Mouse (Mus musculus) brain, embryonic 18.5 days (tissue): Measurements from ENCODE around the gene Prkce.

Experiments used
- DNase-seq: peaks from one replicate; pipeline ENCODE4 v3.0.0-alpha.2; 2012; ENCODE audit warnings: low read depth, low spot score

Gene Prkce

DNA sequence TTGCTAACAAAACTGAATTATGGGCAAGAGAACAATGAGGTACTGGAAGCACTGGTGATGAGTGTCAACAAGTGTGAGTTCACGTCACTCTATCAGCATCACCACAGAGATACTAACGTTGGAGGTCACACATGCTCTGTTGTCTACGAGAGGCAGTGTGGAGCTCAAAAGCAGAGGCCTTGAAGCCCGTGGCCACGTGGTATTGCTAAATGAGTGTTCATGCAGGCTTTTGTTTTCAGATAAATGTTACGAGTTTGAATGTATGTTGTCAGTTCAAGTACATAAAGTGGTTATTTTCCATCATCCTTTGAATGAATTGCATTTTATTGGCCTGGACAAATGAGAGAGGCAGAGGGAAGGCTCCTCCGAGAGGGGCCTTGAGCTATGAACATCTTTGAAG lies 276.3 kb downstream of the Prkce start:
- DNase-seq, result no peak

DNA sequence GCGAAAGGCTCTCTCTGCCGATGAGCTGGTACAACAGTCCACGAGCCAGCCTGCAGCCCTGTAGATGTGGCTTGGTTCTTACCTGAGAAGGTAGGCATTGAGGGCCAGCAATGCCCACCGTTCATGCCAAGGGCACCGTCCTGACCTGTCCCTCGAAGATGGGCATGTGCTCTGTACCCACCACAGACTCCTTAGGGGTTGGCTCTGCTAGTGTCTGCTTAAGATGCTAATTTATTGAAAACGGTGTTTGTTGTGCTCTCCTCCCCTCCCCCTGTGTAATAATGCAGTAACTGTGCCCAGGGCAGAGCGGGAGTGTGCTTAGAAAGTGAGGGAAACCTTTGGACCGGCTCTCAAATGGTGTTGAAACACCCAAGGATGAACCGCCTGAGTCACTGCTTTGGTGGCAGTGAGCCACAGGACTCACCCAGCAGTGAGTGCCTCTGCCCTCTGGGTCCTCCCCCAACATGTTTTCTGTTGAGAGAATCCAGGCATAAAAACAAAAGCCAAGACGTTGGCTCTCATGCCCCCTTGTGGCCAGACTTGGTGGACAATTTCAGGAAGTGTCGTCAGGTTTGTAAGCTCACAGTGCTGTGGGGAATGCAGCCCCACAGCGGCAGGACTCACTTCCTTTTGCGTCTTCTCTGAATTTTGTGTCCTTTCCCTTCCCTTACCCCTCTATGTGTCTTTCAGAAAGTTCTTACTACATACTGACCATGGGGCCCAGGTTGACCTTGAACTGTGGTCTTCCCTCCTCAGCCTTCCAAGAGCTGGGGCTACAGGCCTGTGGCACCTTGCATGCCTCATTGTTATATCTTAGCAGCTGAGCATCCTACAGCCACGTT lies 277.2 kb downstream of the Prkce start:
- DNase-seq, result peak; percentile 70

DNA sequence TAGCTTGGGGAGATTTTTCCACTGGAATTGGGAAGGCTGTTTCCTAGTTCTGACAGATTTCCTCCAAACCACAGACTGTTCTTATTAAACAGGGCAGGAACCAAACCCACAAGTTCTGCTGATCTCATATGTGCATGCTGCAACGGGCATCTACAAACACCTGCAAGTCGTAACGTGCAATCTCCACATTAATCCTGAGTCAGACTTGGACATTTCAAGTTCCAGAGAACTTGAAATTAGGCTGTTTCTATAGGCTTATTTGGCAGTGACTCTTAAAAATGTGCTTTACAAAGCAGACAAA lies 277.8 kb downstream of the Prkce start:
- no peak for DNase-seq

DNA sequence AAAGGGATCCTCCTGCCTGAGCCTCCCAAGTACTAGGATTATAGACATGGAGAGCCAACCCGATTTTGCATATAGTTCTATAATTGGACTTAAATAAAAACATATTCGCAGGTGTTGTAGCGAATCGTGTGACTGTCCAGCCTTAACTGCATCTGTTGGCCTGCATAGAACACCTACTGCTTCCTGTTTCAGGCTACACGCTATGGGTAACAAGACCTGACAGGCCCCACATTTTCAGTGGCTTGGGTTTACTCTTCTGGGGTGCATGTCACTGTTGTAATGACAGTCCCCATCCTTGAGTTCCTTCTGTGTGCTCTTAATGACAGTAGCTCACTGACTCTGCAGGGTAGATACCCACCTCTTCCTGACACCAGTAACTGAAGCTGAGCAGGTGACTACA lies 278.3 kb downstream of the Prkce start:
- no peak for DNase-seq

DNA sequence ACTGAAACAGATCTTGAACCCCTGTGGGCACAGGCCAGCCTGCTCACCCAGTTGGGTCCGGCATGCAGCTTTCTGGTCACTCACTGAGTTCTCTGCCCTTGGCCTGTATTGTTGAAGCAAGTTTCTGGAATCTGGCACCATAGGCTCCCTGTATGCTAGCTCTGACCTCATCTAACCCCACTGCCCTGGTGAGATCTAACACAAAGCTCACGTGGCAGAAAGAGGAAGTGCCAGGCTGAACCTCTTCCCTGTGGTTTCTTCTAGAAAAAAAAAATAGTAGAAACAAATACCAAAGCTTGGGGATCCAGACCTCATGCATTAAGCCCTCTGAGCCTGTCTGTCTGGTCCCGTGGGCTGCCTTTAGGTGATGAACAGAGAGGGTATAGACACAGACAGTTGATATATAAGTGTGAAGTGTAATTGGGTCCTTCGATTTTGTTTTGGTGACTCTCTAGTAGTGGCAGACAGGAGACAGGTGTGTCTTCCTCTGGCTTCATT lies 279.6 kb downstream of the Prkce start:
- no peak for DNase-seq

DNA sequence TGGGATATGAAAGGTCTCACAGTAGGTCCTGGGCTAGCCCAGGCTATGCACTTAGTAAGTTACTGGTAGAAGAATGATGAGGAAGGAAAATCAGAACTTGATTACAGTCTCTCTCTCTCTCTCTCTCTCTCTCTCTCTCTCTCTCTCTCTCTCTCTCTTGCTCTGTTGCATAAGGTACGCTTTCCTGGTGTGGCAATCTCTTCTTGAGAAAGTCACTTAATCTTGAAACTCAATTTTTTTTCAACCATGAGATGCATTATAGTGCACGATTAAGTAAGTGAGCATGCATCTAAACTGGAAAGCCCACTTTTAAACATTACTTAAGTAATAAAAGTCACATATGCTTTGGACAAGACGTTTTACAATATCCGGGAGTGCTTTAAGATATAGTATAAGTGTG lies 285.3 kb downstream of the Prkce start:
- DNase-seq, result no peak

DNA sequence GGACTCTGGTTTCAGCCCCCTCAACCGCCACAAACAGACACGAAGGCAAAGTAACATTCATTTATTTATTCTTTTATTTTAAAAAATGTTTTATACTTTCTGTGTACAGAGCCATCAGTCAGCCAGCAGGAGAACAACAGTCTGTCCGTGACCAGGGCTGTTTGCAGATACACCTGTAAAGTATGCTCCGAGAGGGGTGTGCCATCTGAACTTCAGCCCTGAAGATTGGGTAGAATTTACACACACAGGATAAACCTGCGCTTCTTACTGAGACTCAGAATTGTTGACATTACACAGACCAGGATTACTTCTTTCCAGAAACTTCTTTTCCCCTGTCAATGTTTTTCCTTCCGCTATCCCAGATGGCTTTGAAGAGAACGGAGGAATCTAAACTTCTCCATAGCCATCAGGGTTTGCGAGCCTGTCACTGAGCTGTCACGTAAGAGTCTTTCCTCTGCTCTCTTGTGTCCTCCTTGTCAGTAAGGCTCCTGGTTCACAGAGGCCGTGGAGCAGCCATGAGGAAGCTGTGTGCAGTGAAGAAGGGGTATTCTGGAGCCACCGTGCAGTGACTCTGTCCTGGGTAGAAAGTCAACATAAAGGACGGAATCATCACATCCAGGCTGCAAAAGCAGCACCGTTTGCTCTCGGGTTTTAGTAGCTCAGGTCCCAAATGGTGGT lies 286.2 kb downstream of the Prkce start:
- no peak for DNase-seq

DNA sequence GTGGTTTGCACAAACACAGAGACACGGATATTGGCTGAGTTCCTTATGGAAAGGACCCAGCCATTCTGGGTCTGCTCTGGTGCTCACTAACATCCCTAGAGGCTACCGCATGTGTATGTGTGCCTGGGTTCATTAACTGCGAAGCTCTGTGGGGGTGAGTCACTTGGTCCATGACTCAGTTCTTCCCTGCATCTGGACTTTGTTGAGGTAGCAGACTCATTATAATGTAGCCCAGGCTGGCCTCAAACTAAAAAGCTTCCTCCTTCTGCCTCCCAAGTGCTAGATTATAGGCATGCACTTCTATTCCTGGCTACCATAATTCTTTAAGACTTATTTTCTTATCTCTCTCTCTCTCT lies 286.7 kb downstream of the Prkce start:
- DNase-seq, result no peak

DNA sequence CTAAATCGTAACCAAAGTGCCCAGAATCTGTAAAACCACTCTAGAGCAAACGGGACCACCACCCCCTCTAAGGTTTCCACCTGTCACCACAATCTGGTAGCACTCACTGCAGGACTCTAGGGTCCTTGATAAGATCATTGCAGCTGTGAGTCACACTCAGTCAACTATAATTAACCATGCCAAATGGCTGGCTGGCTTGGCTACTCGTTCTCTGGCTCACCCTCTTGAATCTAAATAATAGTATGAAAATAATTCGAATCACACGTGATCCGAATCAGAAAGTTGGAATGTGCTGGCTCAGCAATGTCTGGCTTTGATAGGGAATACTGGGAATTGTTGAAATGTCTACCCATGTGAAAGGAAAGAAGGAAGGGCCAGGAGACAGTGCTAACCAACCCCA lies 288.9 kb downstream of the Prkce start:
- DNase-seq, result no peak

DNA sequence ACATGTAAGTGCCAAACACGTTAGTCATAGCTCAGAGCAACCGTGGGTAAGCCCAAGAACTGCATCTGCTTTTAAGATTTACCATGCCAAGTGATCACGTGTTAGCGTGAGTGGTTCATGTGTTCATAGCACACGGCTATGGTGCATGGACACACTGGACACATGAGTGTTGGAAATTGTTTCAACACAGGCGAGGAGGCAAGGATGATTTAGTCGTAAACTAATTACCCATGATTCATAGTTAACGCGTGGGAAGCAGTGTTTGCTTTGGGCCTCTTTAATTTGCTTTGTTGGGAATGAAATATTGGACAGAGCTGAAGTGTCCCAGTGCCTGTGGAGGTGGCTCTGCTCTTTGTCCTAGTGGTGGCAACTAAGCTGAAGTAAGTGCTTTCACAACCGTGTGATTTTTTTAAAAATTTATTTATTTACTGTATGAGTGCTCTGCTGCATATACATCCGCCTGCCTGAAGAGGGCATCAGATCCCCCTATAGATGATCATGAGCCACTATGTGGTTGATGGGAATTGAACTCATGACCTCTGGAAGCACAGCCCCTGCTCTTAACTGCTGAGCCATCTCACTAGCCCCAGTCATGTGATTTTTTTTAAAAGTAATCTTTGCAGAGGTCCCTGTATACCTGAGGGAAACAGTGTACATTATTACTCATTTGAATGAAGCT lies 290.9 kb downstream of the Prkce start:
- no peak for DNase-seq

DNA sequence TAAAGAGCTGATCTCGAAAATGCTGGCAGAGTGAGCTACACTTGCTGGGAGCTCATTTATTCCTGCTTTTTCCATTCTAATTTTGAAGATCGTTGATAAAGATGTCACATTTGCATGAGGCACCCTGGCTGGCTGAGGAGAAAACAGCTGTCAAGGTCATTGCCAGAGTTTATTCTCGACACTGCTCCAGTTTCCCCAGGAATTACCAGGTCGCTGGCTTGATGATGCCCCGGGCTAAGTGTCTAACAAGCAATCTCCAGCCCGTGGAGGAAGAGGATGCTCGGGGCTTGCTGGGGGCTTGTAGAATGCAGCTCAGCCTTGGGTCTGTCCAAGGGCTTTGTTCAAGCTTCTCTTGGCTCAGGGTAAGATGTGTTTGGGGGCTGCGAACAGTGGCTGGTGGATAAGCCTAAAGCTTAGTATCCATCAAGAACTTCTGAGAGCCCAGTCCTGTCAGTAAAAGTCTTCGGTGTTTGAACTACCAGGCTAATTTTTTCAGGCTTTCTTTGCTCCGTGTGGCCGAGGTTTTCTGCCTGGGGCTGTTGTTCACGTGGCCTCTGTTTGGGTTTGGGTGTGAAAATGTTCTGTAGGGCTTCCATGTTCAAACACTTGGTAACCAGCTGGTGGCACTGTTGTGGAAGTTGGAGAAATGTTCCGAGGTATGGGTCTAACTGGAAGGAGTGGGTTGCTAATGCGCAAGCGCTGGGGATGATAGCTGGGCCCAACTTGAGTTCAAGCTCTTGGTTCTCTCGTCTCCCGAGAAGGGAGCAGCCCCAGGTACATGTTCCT lies 293.3 kb downstream of the Prkce start:
- no peak for DNase-seq

DNA sequence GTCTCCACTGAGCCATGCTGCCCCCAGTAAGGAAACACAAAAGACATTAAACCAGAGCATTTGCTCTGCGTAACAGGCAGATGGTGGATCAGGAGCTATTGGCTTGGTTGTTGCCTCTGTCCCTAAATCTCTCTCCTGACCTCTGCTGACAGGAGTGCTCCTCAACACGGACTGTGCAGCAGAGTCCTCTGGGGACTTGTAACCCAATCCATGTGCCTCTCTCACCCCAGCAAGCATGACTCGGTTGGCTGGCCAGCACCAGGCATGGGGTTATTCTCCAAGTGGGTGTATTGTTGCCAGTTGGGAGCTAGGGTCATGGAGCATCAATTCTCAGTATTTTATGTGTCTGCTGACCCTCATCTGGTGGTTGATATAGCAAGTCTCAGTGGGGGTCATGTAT lies 295.8 kb downstream of the Prkce start:
- DNase-seq, result no peak

DNA sequence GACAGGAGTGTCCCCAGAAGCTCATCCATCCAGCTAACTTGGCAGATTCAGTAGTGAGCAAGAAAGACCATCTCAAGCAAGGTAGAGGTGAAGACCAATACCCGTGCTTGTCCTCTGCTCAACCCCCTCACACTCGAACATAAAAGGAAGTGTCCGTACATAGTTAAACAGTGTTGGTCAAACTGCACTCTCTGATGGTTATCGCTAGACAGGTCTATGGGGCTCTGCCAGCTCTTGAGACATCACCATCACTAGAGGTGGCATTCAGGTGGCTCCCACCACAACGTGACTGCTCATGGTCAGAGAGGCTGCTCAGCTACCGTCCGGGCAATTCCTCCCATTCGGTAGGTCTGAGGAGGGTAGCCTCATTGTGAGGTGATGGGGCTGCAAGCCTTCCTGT lies 296.6 kb downstream of the Prkce start:
- DNase-seq, result no peak

DNA sequence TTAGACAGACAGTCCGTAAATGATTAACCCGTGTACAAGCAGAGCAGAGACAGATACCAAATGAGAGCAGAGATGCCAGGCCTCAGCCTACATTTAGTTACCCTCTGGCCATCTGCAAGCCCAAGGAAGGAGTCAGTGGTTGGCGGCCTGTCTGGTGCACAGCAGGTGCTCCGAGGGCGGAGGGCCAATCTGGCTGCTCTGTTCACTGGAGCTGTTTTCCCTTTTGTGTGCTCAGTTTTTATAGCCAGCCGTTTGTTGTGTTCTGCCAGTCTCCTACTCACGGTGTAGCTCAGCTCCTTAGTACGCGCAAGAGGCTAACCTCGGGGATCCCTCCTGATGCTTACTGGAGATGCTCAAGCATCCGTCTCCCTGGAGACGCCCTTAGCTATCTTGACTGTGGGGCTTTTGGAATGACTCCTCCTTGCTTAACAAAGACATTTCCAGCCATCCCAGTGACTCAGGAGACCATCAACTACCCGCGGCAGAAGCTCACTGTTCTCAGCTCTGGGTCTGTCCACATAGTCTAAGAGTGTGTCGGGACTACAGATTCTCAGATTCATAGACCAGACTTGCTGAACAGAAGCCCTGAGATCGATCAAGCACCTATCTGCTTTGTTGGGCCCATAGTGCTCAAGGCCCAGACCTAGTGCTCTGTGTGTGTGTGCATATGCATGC lies 297.2 kb downstream of the Prkce start:
- DNase-seq, result no peak

DNA sequence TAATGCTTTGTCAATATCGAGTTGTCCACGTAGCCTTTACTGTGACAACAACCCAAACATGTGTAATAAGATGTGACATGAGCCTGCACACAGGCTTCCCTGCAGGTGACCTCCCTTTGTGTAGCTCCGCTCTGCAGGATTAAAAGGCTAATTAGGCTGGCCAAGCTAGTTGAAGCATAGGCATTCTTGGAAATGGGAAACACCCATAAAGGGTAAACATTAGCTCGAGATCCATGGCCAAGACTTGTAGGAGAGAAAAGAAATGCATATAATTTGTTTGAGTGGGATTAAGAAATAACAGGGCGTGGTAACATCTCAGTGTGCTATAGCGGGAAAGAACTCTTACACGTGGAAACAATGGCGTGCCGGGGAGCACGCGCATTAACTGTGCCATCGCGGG lies 298.3 kb downstream of the Prkce start:
- no peak for DNase-seq

DNA sequence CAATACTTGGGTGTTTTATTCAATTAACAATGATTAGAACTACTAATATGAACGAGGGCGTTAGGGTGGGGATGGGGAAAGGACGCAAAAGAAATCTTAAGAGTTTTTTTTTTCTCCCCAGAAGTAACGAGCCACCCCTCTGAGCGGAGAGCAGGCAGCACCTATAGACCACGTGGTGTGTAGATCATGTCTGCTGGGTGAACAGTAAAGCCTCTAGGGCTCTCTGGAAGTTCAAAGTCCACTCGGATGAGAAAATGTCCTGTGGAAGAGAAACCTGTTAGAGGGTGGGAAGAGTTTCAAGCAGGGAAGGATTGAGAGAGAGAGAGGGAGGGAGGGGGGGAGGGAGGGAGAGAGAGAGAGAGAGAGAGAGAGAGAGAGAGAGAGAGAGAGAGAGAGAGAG lies 298.8 kb downstream of the Prkce start:
- DNase-seq, result no peak

DNA sequence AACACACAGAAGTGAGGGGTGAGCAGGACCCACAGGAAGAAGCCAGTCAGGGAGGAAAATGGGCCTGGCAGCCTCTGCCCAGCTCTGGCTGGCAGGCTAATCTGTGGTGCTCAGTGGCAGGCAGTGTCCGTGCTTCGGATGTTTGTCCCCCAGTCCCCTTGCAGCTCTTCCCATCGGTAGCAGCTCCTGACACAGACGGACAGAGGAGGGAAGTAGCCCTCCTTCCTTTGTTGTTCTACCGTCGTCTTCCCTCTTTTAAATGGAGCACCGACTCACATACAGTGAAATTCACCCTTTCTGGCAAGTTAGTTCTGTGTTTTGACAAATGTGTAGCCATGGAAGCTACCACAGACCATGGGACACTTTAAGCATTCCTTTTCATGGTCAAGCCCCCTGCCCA lies 299.3 kb downstream of the Prkce start:
- DNase-seq, result no peak

DNA sequence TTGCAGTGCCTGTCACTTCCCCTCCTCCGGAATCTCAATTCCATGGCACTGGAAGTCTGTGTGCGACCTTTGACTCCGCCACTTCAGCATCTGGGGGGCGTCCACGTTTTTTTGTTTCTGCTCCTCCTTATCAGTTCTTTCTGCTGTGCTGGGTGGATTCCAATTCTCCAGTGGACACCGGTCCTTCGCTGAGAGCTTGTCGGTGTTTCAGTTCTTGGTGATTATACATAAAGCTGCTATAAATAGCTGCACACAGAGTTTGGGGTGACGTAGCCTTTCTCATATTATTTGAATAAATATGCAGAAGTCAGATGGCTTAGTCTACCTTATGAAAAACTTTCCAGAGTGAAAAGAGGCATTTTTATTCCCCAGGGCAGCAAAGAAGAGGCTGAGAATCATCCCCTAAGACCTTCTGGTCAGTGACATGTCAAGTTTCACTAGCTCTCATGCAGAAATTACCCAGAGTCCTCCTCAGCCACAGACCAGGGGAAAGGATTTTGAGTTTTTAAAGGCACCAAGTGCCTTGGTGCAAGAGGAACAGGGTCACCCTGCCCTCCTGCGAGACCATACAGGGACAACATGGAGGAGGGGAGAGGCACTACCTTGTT lies 299.8 kb downstream of the Prkce start:
- no peak for DNase-seq

DNA sequence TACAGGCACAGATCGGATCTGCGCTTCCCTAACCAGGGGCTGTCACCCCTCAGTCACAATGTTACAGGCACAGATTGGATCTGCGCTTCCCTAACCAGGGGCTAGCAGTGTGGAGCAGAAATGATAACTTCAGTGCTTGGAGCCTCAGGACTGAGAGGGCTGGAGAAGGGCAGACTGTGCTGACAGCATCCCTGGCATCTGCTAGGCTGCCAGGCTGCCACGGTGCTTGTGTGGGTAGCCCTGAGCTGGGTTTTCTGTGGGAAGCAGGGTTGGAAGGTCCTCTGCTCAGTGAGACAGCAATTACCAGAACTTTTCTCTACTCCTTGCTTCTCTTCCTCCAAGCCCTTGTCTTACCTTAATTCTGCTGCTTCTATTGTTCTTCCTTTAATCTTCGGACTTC lies 300.4 kb downstream of the Prkce start:
- no peak for DNase-seq

DNA sequence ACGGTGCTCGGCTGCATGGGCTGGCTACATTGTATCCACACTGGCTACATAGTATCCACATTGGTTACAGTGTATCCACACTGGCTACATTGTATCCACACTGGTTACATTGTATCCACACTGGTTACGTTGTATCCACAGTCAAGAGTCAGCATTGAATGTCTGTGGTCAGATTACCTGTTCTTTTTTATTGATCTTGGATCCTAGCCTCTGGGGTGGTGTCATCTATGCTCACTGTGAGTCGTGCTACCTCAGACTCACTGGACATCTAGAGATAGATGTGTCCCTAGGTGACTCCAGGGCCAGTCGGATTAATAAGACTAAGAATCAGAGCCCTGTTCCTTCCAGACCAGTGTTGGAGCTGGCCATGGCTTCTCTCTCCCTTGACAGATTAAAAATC lies 302.6 kb downstream of the Prkce start:
- no peak for DNase-seq

DNA sequence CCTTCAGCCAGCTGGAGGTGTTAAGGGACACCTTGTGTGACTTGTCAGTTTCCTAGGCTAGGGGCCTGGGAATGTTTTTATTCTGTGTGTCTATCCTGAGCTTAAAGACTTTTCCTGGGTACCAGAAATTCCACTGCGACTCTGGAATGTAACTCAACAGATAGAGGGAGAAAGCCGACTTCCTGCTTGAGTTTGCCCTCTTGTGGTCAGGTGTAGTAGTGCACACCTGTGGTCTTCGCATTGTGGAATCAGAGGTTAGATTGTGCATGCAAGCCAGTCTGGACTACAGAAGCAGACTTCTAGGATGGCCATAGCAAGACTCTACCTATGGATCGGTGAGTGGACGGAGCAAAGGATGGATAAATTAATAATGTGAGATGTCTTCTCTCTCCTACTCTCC lies 304.1 kb downstream of the Prkce start:
- no peak for DNase-seq
